Comparison of ENCODE assay signal across 11 mouse cellular contexts in genomic region chr15:97466110-97466509, GRCm38 (mm10).
DNase-seq lines count a peak whose midpoint lies in the region; ATAC-seq and TF ChIP-seq lines count a peak whose summit lies in the region.
"Had no signal": no experiment of that assay in that cellular context is flagged by ENCODE, and none has a peak within 500 bp of the region (broad histone marks: within the 10 kb centered on the region; RNA-seq: fewer than 3 reads in every experiment).

No protein-coding gene starts in this region.

- no peaks in the 10 kb centered on the region for H3K4me1 ChIP-seq in intestine, postnatal 0 days (replicated peaks; ENCODE audit: control insufficient read depth, insufficient read depth, low read length)
- H3K4me1 ChIP-seq in intestine, embryonic 15.5 days (replicated peaks) = 0 out of 2 replicates have a peak, but pooled peaks cover 5% of the 10 kb centered on the region
- H3K4me1 ChIP-seq in cerebellum, adult 2 months (ENCODE audit: control insufficient read depth, insufficient read depth, low read length) = no peaks in the 10 kb centered on the region
- H3K4me1 ChIP-seq: hindbrain, embryonic 13.5 days had no signal

- H3K36me3 ChIP-seq in intestine, postnatal 0 days (ENCODE audit: control insufficient read depth, insufficient read depth) = no peaks in the 10 kb centered on the region
- H3K36me3 ChIP-seq in intestine, embryonic 15.5 days = no peaks in the 10 kb centered on the region
- H3K36me3 ChIP-seq: hindbrain, embryonic 13.5 days; liver, embryonic 15.5 days had no signal

- no peak overlapping the region for H3K27ac ChIP-seq in intestine, postnatal 0 days (ENCODE audit: low read depth, low read length)
- no peak overlapping the region for H3K27ac ChIP-seq in intestine, embryonic 15.5 days
- H3K27ac ChIP-seq in cerebellum, adult 2 months (ENCODE audit: insufficient read depth, low read length) = no peak overlapping the region
- H3K27ac ChIP-seq: hindbrain, embryonic 13.5 days; liver, embryonic 15.5 days had no signal

- TF ChIP-seq POLR2A in brain, embryonic 14.5 days (IDR thresholded peaks at IDR 0.05; ENCODE audit: borderline replicate concordance, extremely low read depth, insufficient read depth, insufficient read length, poor library complexity, severe bottlenecking) = no peak
- TF ChIP-seq POLR2A in cerebellum, adult 2 months (IDR thresholded peaks at IDR 0.05; ENCODE audit: borderline replicate concordance, insufficient read depth, low read length) = no peak

- H3K27me3 ChIP-seq in intestine, postnatal 0 days (replicated peaks; ENCODE audit: control insufficient read depth, insufficient read depth, low read length) = no peaks in the 10 kb centered on the region
- no peaks in the 10 kb centered on the region for H3K27me3 ChIP-seq in intestine, embryonic 15.5 days (replicated peaks)
- no peaks in the 10 kb centered on the region for H3K27me3 ChIP-seq in cerebellum, adult 2 months (ENCODE audit: control insufficient read depth, insufficient read depth, low read length)
- H3K27me3 ChIP-seq: hindbrain, embryonic 13.5 days; liver, embryonic 15.5 days had no signal

- DNase-seq in thymus, postnatal 0 days (ENCODE audit: low spot score) = peak; percentile 29
- DNase-seq in thymus, adult 18-20 months = no peak
- no peak for DNase-seq in brain, embryonic 14.5 days (ENCODE audit: low read depth)
- peak; percentile 35 for DNase-seq in thymus, postnatal 25 days
- no peak for DNase-seq in cerebellum, adult 2 months
- DNase-seq in yolk sac, embryonic 10.5 days (ENCODE audit: low spot score) = no peak
- DNase-seq: cerebellum, postnatal 25 days had no signal

- H3K9me3 ChIP-seq in intestine, postnatal 0 days (ENCODE audit: control insufficient read depth) = no peaks in the 10 kb centered on the region
- H3K9me3 ChIP-seq in intestine, embryonic 15.5 days = no peaks in the 10 kb centered on the region
- H3K9me3 ChIP-seq: hindbrain, embryonic 13.5 days; liver, embryonic 15.5 days had no signal

- TF ChIP-seq CTCF in intestine, postnatal 0 days (IDR thresholded peaks at IDR 0.05; ENCODE audit: low read depth) = peak; percentile 32; the same call in 1 of the 2 replicates
- TF ChIP-seq CTCF in brain, embryonic 14.5 days (IDR thresholded peaks at IDR 0.05; ENCODE audit: borderline replicate concordance, extremely low read depth, insufficient read depth, insufficient read length) = peak; percentile 38; the same call in 1 of the 2 replicates
- TF ChIP-seq CTCF in cerebellum, adult 2 months (IDR thresholded peaks at IDR 0.05; ENCODE audit: borderline replicate concordance, insufficient read depth, low read depth, low read length) = no peak

- no peak overlapping the region for H3K9ac ChIP-seq in intestine, postnatal 0 days (ENCODE audit: low read depth, low read length)
- H3K9ac ChIP-seq in intestine, embryonic 15.5 days = no peak overlapping the region
- H3K9ac ChIP-seq: hindbrain, embryonic 13.5 days; liver, embryonic 15.5 days had no signal

- 71% methylated on average over 3 of the region's 3 CpGs for WGBS in intestine, postnatal 0 days
- 66% methylated on average over 3 of the region's 3 CpGs for WGBS in intestine, embryonic 15.5 days
- WGBS in cerebellum, adult 2 months = 63% methylated on average over 3 of the region's 3 CpGs

- no peak overlapping the region for H3K4me2 ChIP-seq in intestine, postnatal 0 days (replicated peaks; ENCODE audit: low read depth)
- no peak overlapping the region for H3K4me2 ChIP-seq in intestine, embryonic 15.5 days (replicated peaks)
- H3K4me2 ChIP-seq: hindbrain, embryonic 13.5 days; liver, embryonic 15.5 days had no signal

- ATAC-seq in intestine, postnatal 0 days = no peak
- no peak for ATAC-seq in intestine, embryonic 15.5 days

- no peak overlapping the region for H3K4me3 ChIP-seq in intestine, postnatal 0 days (ENCODE audit: low read depth, low read length)
- no peak overlapping the region for H3K4me3 ChIP-seq in intestine, embryonic 15.5 days (replicated peaks)
- no peak overlapping the region for H3K4me3 ChIP-seq in cerebellum, adult 2 months (replicated peaks; ENCODE audit: insufficient read depth, low read depth, low read length)
- H3K4me3 ChIP-seq: hindbrain, embryonic 13.5 days; liver, embryonic 15.5 days had no signal

Comparison
In these comparisons a context has a peak if more than half of its experiments do, and no peak if none do; other contexts are left out.
1. DNase-seq: peak in thymus, postnatal 0 days (single experiment) and thymus, postnatal 25 days (single experiment); none in thymus, adult 18-20 months (0 of 2), brain, embryonic 14.5 days (single experiment), cerebellum, adult 2 months (0 of 2) and yolk sac, embryonic 10.5 days (single experiment).